Mouse (Mus musculus) liver, embryonic 14.5 days (tissue): ENCODE results near the gene Adam12. TPM values are rescaled to one million over a fixed set of nuclear protein-coding genes. Genes with fewer than 3 reads are reported as not detected.

Source experiments
- ATAC-seq: fragments of 200-750 bp; cut with Nextera tagmentation; 2 replicates; pipeline ENCODE4 v1.8.0; 2017; ENCODE audit warnings: moderate number of reproducible peaks, mild to moderate bottlenecking, moderate library complexity; ENCODE audit not compliant: insufficient read depth
- DNase-seq, 3 experiments: peaks; one replicate each; pipeline ENCODE4 v3.0.0-alpha.2; 2012 to 2013; ENCODE audit warnings: low read depth in 3 of 3, low spot score in 3 of 3
- H3K27ac ChIP-seq: fragments of 300-500 bp; sonication (generic); 2 replicates; pipeline ENCODE4 v1.5.1; 2014; ENCODE audit warnings: moderate library complexity, mild to moderate bottlenecking, control low read depth, inconsistent platforms
- H3K27me3 ChIP-seq: fragments of 300-500 bp; sonication (generic); 2 replicates; pipeline ENCODE4 v1.6.1; 2014; ENCODE audit warnings: mild to moderate bottlenecking, low read length, moderate library complexity; ENCODE audit not compliant: control insufficient read depth, insufficient read depth
- H3K36me3 ChIP-seq: fragments of 300-500 bp; sonication (generic); replicated peaks from 2 replicates; pipeline ENCODE4 v1.6.1; 2014; ENCODE audit warnings: low read depth; ENCODE audit not compliant: control insufficient read depth, insufficient read depth
- H3K4me1 ChIP-seq, 2 experiments: fragments of 200-500 bp in 1 of 2; fragments of 300-500 bp in 1 of 2; sonication (generic) in 1 of 2; replicated peaks; 2 replicates each; pipeline ENCODE4 v1.6.1; 2012 to 2014; ENCODE audit warnings: antibody characterized with exemption in 1 of 2, inconsistent platforms in 1 of 2, low read length in 1 of 2; ENCODE audit not compliant: control insufficient read depth in 2 of 2, insufficient read depth in 2 of 2
- H3K4me2 ChIP-seq: fragments of 300-500 bp; sonication (generic); 2 replicates; pipeline ENCODE4 v1.6.1; 2014; ENCODE audit warnings: low read depth, mild to moderate bottlenecking, control low read depth, moderate library complexity
- H3K4me3 ChIP-seq, 2 experiments: fragments of 200-500 bp in 1 of 2; fragments of 300-500 bp in 1 of 2; sonication (generic) in 1 of 2; 2 replicates each; pipeline ENCODE4 v1.5.1; 2012 to 2014; ENCODE audit warnings: low read depth in 2 of 2, low read length in 2 of 2, mild to moderate bottlenecking in 2 of 2, control low read depth in 1 of 2, inconsistent platforms in 1 of 2, moderate library complexity in 1 of 2; ENCODE audit not compliant: insufficient read depth in 1 of 2
- H3K9ac ChIP-seq: fragments of 300-500 bp; sonication (generic); replicated peaks from 2 replicates; pipeline ENCODE4 v1.6.1; 2014; ENCODE audit warnings: mild to moderate bottlenecking, control low read depth, moderate library complexity
- H3K9me3 ChIP-seq: fragments of 300-500 bp; sonication (generic); 2 replicates; pipeline ENCODE4 v1.6.1; 2016; ENCODE audit warnings: low read length, mixed read lengths; ENCODE audit not compliant: control insufficient read depth
- CTCF ChIP-seq: IDR thresholded peaks from 2 replicates; pipeline ENCODE4 v1.5.1; 2016; ENCODE audit warnings: antibody characterized with exemption, low read depth, control low read depth
- EP300 ChIP-seq: IDR thresholded peaks from 2 replicates; pipeline ENCODE4 v1.6.1; 2016; ENCODE audit warnings: antibody characterized with exemption, low read depth
- WGBS: fragments of 180-500 bp; shearing (Covaris S2); extraction: QIAGEN DNeasy Blood & Tissue Kit; methylation state at CpG from one replicate; pipeline ENCODE4 v1.1.7; 2014; ENCODE audit not compliant: insufficient replicate concordance; 5-methylcytosine and 5-hydroxymethylcytosine counted together
- polyA plus RNA-seq, 2 experiments: library from polyadenylated mRNA; depleted of rRNA in 1 of 2; stranded (reverse) in 1 of 2; unstranded in 1 of 2; fragments of >200 nt; fragmentation: Nextera tagmentation in 1 of 2; extraction: Ambion mirVana in 1 of 2; gene quantifications; 2 replicates each; pipeline versions ENCODE4 v1.2.1 to v1.2.3; 2012 to 2014

Gene Adam12
- polyA plus RNA-seq, 2 experiments, result 1.9 TPM

DNA sequence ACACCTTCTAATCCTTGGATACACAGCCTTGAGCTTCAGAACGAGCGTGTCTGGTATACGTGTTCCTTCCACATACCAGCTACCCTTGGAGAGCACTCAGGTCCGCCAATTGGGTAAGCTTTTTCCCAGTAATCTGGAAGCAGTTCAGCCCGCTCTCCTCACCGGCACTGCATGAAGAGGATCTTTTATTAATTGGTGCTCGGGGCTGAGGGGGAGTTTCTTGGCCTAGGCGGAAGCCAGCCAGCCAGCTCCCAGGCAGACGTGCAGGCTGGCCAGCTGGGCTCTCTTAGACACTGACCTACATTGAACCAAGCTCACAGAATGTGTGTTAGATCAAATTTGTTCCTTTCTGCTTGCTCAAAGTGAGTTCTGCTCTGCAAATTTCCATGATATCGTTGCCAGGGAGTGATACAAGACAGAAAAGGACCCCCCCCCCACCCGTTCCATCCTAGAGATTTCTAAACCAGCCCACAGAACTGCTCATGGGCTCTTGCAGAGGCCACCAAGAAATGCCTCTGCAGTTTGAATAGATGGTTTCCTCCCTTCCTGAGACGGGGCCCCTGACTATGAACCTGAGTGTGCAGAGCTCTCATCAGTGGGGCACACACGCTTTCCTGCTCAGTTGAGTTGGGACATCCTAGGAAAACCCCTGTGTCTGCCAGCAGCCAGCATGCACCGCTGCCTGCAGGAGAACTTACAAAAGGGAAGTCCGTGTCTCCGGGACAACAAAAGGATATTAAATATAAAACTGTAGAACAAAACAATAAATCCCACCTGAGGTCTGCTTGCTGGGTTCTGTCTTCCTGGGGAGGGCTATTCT is 205.5 kb downstream of the Adam12 start:
- DNase-seq (no peak), ATAC-seq (no peak)
- no peak overlapping the region for H3K4me2 ChIP-seq
- no peak for TF ChIP-seq CTCF
- no peak for TF ChIP-seq EP300
- no peaks in the 10 kb centered on the region; a peak in 1 of 4 replicates for H3K4me1 ChIP-seq
- H3K9ac ChIP-seq, result no peak overlapping the region
- no peaks in the 10 kb centered on the region for H3K9me3 ChIP-seq
- no peak overlapping the region for H3K27ac ChIP-seq
- H3K4me3 ChIP-seq, result no peak overlapping the region
- no peaks in the 10 kb centered on the region for H3K36me3 ChIP-seq
- WGBS, result 55% methylated on average over 16 of the region's 16 CpGs
- no peaks in the 10 kb centered on the region for H3K27me3 ChIP-seq

DNA sequence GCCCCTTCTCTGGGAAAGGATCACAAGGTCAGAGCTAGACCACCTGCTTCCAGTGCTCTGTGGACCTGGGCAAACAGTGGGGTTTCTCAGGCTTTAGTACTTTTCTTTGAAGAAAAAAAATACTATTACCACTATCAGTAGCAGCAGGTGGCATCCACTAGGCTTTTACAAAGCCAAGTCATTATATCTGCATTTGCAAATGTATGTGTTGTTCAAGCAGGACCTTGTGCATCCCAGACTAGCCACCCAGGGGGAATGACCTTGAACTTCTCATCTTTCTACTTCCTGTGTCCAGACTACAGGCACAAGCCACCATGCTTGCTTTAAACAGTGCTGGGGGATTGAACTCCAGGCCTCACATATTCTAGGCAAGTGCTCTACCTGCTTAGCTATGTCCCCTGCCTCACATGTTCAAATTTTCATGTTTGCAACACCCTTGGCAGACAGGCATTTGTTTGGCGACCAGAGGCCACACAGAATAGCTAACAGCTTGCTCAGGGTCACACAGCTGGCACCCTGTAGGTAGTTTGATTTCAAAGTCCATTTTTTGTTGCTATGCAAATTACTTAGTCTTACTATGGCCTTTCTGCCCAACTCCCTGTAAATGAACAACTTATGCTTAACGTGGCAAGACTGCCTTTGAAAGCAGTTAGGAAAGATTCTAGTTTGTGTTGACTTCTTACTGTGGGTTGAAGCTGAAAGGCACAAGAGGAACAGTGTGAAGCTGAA is 209.6 kb downstream of the Adam12 start:
- Histone ChIP-seq H3K4me2 (no peak overlapping the region), H3K4me3 (no peak overlapping the region), H3K36me3 (no peaks in the 10 kb centered on the region), H3K9me3 (no peaks in the 10 kb centered on the region), H3K27me3 (no peaks in the 10 kb centered on the region), H3K27ac (no peak overlapping the region), H3K9ac (no peak overlapping the region), H3K4me1 (no peaks in the 10 kb centered on the region; a peak in 1 of 4 replicates)
- 37% methylated on average over 2 of the region's 2 CpGs for WGBS
- DNase-seq (peak in 1 of 3 experiments; percentile 3), ATAC-seq (peak; percentile 45; the same call in 1 of the 2 replicates)
- TF ChIP-seq CTCF (no peak), EP300 (no peak)

DNA sequence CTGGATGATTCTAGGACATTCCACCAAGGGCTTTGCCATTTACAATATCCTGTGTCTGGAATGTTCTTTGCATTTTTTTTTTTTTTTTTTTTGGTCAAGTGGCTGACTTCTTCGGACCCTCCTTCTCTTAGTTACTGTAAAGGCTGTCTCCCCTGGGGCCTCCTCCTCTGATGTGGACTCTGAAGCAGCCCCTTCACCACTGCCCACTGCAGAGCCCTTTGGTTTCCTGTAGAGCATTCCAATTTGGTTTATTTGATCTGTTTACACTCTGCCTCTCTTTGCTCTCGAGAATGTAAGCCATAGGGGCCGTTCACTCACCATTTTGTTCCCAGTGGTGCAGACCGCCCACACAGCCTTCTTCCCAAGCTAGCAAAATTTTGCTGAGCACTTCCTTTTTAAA is 216.7 kb downstream of the Adam12 start:
- DNase-seq, result no peak
- no peak for TF ChIP-seq EP300
- no peak for TF ChIP-seq CTCF
- no peak overlapping the region for H3K4me3 ChIP-seq
- no peak overlapping the region for H3K27ac ChIP-seq
- H3K36me3 ChIP-seq, result no peaks in the 10 kb centered on the region
- no peaks in the 10 kb centered on the region for H3K27me3 ChIP-seq
- no peaks in the 10 kb centered on the region for H3K4me1 ChIP-seq
- no peak overlapping the region for H3K4me2 ChIP-seq
- no peaks in the 10 kb centered on the region for H3K9me3 ChIP-seq
- no peak for ATAC-seq
- no peak overlapping the region for H3K9ac ChIP-seq
- 54% methylated on average over 4 of the region's 4 CpGs for WGBS

DNA sequence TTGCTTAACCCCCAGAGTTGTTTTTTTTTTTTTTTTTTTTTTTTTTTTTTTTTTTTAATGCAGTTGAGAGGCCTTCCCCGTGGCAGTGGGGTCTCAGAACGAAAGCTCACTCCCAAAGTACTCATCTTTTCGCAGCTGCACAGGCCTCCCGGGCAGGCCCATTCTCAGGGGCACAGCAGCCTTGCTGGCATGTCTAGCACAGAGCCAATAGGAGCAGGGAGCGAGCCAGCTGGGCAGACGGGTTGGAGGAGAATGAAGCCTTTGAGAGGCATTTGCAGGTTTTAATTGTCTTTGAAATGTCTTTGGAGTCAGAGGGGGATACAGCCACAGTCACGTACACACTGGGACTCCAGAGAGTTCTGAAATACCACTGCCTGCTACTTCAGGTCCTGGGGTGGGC is 217.2 kb downstream of the Adam12 start:
- TF ChIP-seq EP300 (no peak), CTCF (no peak)
- no peaks in the 10 kb centered on the region for H3K9me3 ChIP-seq
- no peak overlapping the region for H3K27ac ChIP-seq
- H3K36me3 ChIP-seq, result no peaks in the 10 kb centered on the region
- no peak overlapping the region for H3K9ac ChIP-seq
- WGBS, result 65% methylated on average over 7 of the region's 7 CpGs
- DNase-seq, result no peak
- no peak for ATAC-seq
- H3K4me2 ChIP-seq, result no peak overlapping the region
- no peaks in the 10 kb centered on the region for H3K4me1 ChIP-seq
- no peaks in the 10 kb centered on the region for H3K27me3 ChIP-seq
- H3K4me3 ChIP-seq, result no peak overlapping the region

DNA sequence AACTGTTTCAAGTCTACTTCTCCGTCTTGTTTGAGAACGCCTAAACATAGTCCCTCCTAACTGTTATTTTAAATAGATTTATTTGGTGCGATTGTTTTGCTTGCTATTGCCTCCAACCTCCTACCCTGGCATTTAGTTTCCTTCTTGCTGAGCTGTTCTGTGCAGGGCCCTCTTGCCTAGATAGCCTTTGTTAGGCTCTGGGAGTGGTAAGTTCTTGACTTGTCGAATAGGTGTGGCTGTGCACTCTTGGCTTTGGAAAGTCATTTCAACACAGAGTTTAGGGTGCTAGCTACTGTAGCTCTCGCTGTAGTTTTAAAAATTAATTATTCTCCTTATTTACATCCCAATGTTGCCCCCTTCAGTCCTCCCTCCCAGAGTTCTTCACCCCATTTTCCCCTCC is 222.8 kb downstream of the Adam12 start:
- no peaks in the 10 kb centered on the region for H3K36me3 ChIP-seq
- no peaks in the 10 kb centered on the region for H3K9me3 ChIP-seq
- H3K4me3 ChIP-seq, result no peak overlapping the region
- WGBS, result 67% methylated on average over 5 of the region's 5 CpGs
- ATAC-seq (no peak), DNase-seq (no peak)
- no peak overlapping the region for H3K27ac ChIP-seq
- H3K27me3 ChIP-seq, result no peaks in the 10 kb centered on the region
- no peak overlapping the region for H3K4me2 ChIP-seq
- H3K9ac ChIP-seq, result no peak overlapping the region
- no peaks in the 10 kb centered on the region for H3K4me1 ChIP-seq
- TF ChIP-seq CTCF, result no peak
- TF ChIP-seq EP300, result no peak
